Mouse (Mus musculus) forebrain, postnatal 0 days (tissue): ENCODE results near the gene Rabggtb. TPM values are rescaled to one million over a fixed set of nuclear protein-coding genes. Genes with fewer than 3 reads are reported as not detected.

ENCODE experiments used
- ATAC-seq: fragments of 200-750 bp; cut with Nextera tagmentation; 2 replicates; pipeline ENCODE4 v1.8.0; 2017; ENCODE audit warnings: mild to moderate bottlenecking, moderate library complexity
- DNase-seq: peaks from one replicate; pipeline ENCODE4 v3.0.0-alpha.2; 2015
- H3K27ac ChIP-seq: fragments of 300-500 bp; sonication (generic); 2 replicates; pipeline ENCODE4 v1.5.1; 2014; ENCODE audit warnings: low read depth, mild to moderate bottlenecking, antibody characterized with exemption, low read length, moderate library complexity, mixed read lengths
- H3K27me3 ChIP-seq: fragments of 300-500 bp; sonication (generic); 2 replicates; pipeline ENCODE4 v1.6.1; 2014; ENCODE audit warnings: mild to moderate bottlenecking, low read length, mixed read lengths; ENCODE audit not compliant: insufficient read depth
- H3K36me3 ChIP-seq: fragments of 300-500 bp; sonication (generic); 2 replicates; pipeline ENCODE4 v1.6.1; 2014; ENCODE audit warnings: mild to moderate bottlenecking, moderate library complexity; ENCODE audit not compliant: insufficient read depth
- H3K4me1 ChIP-seq: fragments of 300-500 bp; sonication (generic); 2 replicates; pipeline ENCODE4 v1.6.1; 2014; ENCODE audit warnings: antibody characterized with exemption; ENCODE audit not compliant: insufficient read depth
- H3K4me2 ChIP-seq: fragments of 300-500 bp; sonication (generic); 2 replicates; pipeline ENCODE4 v1.6.1; 2014; ENCODE audit warnings: low read depth, mild to moderate bottlenecking, moderate library complexity
- H3K4me3 ChIP-seq: fragments of 300-500 bp; sonication (generic); 2 replicates; pipeline ENCODE4 v1.5.1; 2014; ENCODE audit warnings: low read depth, low read length, mixed read lengths
- H3K9ac ChIP-seq: fragments of 300-500 bp; sonication (generic); 2 replicates; pipeline ENCODE4 v1.6.1; 2014; ENCODE audit warnings: mild to moderate bottlenecking
- H3K9me3 ChIP-seq: fragments of 300-500 bp; sonication (generic); 2 replicates; pipeline ENCODE4 v1.6.1; 2016; ENCODE audit warnings: low read length
- CTCF ChIP-seq: sonication (generic); IDR thresholded peaks from 2 replicates; pipeline ENCODE4 v1.5.1; 2016; ENCODE audit warnings: antibody characterized with exemption, control low read depth, low read depth
- WGBS: fragments of 180-500 bp; shearing (Covaris S2); extraction: QIAGEN DNeasy Blood & Tissue Kit; methylation state at CpG from one replicate; pipeline ENCODE4 v1.1.7; 2014; 5-methylcytosine and 5-hydroxymethylcytosine counted together
- polyA plus RNA-seq: library from polyadenylated mRNA; unstranded; fragments of >200 nt; fragmentation: Nextera tagmentation; extraction: Ambion mirVana; gene quantifications from 2 replicates; pipeline ENCODE4 v1.2.1, GENCODE M21; 2015
- total RNA-seq: library from RNA; depleted of rRNA; stranded (reverse); fragments of >200 nt; gene quantifications from 2 replicates; pipeline ENCODE4 v1.2.3, GENCODE M21; 2014

Rabggtb gene
- total and polyA plus RNA-seq, 2 experiments from 2014 or later, result 56.9 to 71.2 TPM

DNA sequence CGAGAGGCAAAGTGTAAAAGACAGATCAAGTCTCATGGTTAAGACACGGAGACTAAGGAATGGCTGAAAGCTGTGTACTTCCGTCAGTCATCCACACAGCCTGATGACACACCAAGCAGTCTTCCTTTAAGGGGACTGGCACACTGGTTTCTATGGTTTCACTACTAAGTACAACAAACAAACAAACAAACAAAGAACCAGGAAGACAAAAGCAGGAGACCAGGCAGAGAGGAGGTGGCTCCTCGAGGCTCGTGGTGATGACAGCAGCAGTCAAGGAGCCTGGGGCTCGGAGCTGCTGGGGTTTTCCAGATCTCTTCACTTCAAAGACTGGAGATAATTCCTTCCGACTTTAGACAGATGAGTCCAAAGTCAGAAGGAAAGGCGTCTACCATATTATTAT lies 27.2 kb upstream of the Rabggtb start:
- H3K27ac ChIP-seq, result no peak overlapping the region
- DNase-seq (no peak), ATAC-seq (no peak)
- H3K9ac ChIP-seq, result no peak overlapping the region
- TF ChIP-seq CTCF, result no peak
- H3K36me3 ChIP-seq, result no peaks in the 10 kb centered on the region
- H3K4me3 ChIP-seq, result no peak overlapping the region
- WGBS, result 84% methylated on average over 8 of the region's 8 CpGs
- H3K4me2 ChIP-seq, result no peak overlapping the region
- H3K9me3 ChIP-seq, result no peaks in the 10 kb centered on the region
- no peaks in the 10 kb centered on the region for H3K27me3 ChIP-seq
- H3K4me1 ChIP-seq, result 0 out of 2 replicates have a peak, but pooled peaks cover 4% of the 10 kb centered on the region

DNA sequence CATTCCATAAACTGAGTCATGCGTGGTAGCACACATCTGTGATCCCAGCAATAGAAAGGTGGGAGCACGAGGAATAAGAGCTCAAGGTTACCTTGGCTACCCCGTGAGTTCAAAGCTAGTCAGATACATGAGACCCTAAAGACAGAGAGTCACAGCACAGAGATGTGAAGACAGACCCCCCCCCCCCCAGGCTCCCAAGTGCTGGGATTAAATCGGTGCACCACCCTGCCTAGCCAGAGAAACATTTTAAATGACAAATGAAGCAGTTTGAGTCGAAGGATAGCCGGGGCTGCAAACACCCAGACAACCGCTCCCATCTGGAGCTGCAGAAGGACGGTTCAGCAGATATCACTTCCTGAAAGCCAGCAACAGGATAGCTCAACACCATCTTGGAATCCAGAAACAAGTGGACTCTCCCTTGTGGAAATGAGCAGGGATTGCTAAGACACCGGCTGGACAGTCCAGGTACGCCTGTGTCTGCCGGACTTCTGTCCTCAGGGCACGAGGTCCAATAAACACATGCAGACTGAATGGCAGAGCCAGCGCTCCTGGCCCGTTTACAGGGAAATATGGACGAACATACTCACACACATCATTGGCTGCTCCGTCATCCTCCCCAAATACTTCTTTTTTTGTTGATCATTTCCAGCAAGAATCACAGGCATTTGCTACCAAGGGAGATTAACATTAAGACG lies 24.5 kb upstream of the Rabggtb start:
- WGBS, result 92% methylated on average over 17 of the region's 17 CpGs
- DNase-seq, result no peak
- no peak for ATAC-seq
- H3K27ac ChIP-seq, result no peak overlapping the region
- H3K4me3 ChIP-seq, result no peak overlapping the region
- peaks cover 10% of the 10 kb centered on the region; the same call in 1 of the 2 replicates for H3K36me3 ChIP-seq
- no peaks in the 10 kb centered on the region for H3K27me3 ChIP-seq
- H3K9me3 ChIP-seq, result no peaks in the 10 kb centered on the region
- TF ChIP-seq CTCF, result no peak
- H3K4me1 ChIP-seq, result no peaks in the 10 kb centered on the region
- H3K4me2 ChIP-seq, result no peak overlapping the region
- no peak overlapping the region for H3K9ac ChIP-seq

DNA sequence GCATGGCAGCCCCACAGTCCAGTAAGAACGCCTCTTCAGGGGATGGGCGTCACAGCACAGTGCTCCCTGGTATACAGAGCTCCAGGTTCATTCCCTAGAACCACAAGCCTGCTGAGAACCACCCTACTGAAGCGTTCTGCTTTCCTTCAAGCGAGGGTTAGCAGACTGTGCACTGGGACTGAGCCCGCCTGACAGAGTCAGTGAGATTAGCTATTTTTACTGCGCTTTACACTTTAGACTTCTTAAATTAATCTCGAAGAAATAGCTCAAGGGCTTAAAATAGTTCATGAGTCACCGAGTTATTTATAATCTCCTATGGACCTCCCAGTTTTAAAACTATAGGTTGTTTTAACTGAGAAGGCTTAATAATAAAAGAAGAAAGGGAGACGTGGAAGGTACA lies 23.1 kb upstream of the Rabggtb start:
- Histone ChIP-seq H3K27me3 (no peaks in the 10 kb centered on the region), H3K4me2 (no peak overlapping the region), H3K9ac (no peak overlapping the region), H3K4me3 (no peak overlapping the region), H3K36me3 (peaks cover 10% of the 10 kb centered on the region; the same call in 1 of the 2 replicates), H3K4me1 (no peaks in the 10 kb centered on the region), H3K9me3 (no peaks in the 10 kb centered on the region), H3K27ac (no peak overlapping the region)
- ATAC-seq (peak; percentile 32; the same call in 1 of the 2 replicates), DNase-seq (no peak)
- WGBS, result 92% methylated on average over 9 of the region's 9 CpGs
- no peak for TF ChIP-seq CTCF

DNA sequence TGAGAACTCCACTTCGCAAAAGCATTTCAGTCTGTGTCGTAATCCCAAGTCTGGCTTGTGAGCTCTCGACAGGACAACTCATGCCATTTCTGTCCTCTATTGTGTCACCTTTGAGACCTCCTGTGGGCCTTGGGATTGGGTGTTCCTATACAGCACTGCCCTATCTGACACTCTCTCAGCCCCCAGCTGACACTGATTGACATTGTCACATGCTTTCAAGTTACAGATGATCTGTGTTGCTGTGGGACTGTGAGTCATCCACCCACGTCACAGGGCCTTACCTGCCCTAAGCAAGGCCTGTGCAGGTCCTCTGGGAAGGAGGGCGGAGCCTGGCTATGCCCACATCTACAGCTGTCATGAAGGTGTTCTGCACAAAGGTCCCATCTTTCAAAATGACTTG lies 19.7 kb upstream of the Rabggtb start:
- WGBS, result 94% methylated on average over 5 of the region's 5 CpGs
- Histone ChIP-seq H3K9me3 (no peaks in the 10 kb centered on the region), H3K9ac (no peak overlapping the region), H3K4me1 (no peaks in the 10 kb centered on the region), H3K36me3 (peaks cover 10% of the 10 kb centered on the region; the same call in 1 of the 2 replicates), H3K27me3 (no peaks in the 10 kb centered on the region), H3K4me3 (no peak overlapping the region), H3K27ac (no peak overlapping the region), H3K4me2 (no peak overlapping the region)
- DNase-seq, result no peak
- no peak for ATAC-seq
- TF ChIP-seq CTCF, result no peak

DNA sequence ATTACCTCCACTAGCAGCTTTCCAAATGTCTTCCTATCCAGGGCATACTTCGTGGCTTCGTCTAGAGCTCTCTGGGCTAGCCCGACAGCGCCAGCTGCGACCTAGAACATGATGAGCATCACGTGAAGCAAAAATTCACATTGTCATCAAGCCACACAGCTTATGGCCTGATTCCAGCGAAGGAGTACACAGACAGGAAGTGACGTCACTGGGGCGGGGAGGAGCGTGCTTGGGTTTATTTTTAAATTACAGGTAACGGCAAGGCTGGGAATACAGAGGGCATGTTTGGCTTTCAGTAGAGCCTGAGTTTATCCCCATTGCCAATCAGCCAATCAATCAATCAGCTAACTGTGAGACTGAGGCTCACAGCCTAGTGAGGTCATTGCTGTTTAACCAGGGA lies 16.7 kb upstream of the Rabggtb start:
- H3K9ac ChIP-seq, result no peak overlapping the region
- WGBS, result 96% methylated on average over 11 of the region's 11 CpGs
- no peak for TF ChIP-seq CTCF
- no peak overlapping the region for H3K4me3 ChIP-seq
- no peak overlapping the region for H3K27ac ChIP-seq
- H3K9me3 ChIP-seq, result no peaks in the 10 kb centered on the region
- H3K4me2 ChIP-seq, result no peak overlapping the region
- no peaks in the 10 kb centered on the region for H3K27me3 ChIP-seq
- ATAC-seq, result no peak
- peaks cover 17% of the 10 kb centered on the region for H3K36me3 ChIP-seq
- no peak for DNase-seq
- no peaks in the 10 kb centered on the region for H3K4me1 ChIP-seq

DNA sequence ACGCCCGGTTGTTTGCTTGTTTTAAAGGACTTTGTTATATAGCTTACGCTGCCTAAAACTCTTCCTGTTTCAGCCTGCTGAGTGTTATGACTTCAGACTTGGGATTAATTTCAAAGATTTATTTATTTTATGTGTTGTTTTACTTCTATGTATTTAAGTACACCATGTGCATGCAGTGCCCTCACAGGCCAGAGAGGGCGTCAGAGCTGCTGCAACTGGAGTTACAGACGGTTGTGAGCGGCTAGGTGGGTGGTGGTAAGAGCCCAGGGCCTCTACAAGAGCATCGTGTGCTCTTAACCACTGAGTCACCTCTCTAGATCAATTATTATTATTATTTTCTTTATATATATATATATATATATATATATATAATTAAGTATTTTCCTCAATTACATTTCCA lies 13.5 kb upstream of the Rabggtb start:
- no peak overlapping the region for H3K4me2 ChIP-seq
- H3K27ac ChIP-seq, result no peak overlapping the region
- no peak for TF ChIP-seq CTCF
- H3K4me3 ChIP-seq, result no peak overlapping the region
- WGBS, result 87% methylated on average over 7 of the region's 7 CpGs
- no peaks in the 10 kb centered on the region for H3K4me1 ChIP-seq
- no peak for DNase-seq
- H3K9ac ChIP-seq, result no peak overlapping the region
- no peaks in the 10 kb centered on the region for H3K27me3 ChIP-seq
- H3K36me3 ChIP-seq, result peaks cover 11% of the 10 kb centered on the region; the same call in 1 of the 2 replicates
- no peaks in the 10 kb centered on the region for H3K9me3 ChIP-seq
- no peak for ATAC-seq

DNA sequence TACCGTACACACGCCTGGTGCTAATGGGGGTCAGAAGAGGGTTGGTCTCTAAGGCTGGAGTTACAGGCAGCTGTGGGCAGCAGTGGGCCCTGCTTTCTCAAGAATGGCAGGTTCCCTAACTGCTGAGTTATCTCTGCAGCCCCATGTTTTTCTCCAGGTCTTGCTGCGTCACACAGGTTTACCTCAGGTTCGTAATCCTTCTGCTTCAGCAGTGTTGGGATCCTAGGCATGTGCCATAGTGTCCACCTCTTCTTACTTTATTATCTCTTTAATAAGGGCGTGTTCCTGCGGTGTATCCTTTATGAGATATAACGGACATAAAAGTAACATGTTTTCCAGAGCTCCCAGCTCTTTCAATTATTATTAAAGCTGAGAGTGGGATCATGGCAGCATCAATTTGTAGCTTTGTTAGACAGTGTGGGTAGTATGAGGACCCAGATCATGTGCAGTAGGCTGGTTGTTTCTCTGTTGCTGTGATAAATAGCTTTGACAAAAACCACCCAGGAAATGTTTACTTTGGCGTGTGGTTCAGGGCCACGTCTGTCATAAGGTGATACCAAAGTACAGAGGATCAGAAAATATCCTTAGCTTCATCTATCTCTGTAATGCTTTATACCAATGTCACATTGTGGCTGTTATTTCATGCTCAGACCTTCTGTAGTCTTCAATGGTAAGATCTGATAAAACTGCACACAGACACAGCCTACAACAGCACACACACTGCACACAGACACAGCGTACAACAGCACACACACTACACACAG lies 8.5 kb upstream of the Rabggtb start:
- no peaks in the 10 kb centered on the region for H3K4me1 ChIP-seq
- H3K9ac ChIP-seq, result no peak overlapping the region
- DNase-seq, result no peak
- H3K9me3 ChIP-seq, result no peaks in the 10 kb centered on the region
- no peak overlapping the region for H3K4me2 ChIP-seq
- TF ChIP-seq CTCF, result no peak
- 95% methylated on average over 10 of the region's 10 CpGs for WGBS
- no peak overlapping the region for H3K27ac ChIP-seq
- peaks cover 11% of the 10 kb centered on the region; the same call in 1 of the 2 replicates for H3K36me3 ChIP-seq
- ATAC-seq, result no peak
- no peaks in the 10 kb centered on the region for H3K27me3 ChIP-seq
- H3K4me3 ChIP-seq, result no peak overlapping the region
